Mouse (Mus musculus): ENCODE results near the gene Lgals3. TPM values are rescaled to one million over a fixed set of nuclear protein-coding genes. Genes with fewer than 3 reads are reported as not detected.

Gene Lgals3
- polyA plus RNA-seq, 1 experiment from 2014 or later = 117 TPM

GRCm38 (mm10) chr14:47361899-47362298, 5.7 kb upstream of the Lgals3 start:
- Histone ChIP-seq H3K4me3 (replicated peaks; ENCODE audit: low read depth, low read length) (no peak overlapping the region), H3K36me3 (ENCODE audit: insufficient read depth, low read length) (no peaks in the 10 kb centered on the region), H3K4me2 (ENCODE audit: low read length) (no peak overlapping the region), H3K9ac (ENCODE audit: low read depth, low read length) (no peak overlapping the region), H3K27me3 (ENCODE audit: insufficient read depth, low read length) (no peaks in the 10 kb centered on the region), H3K4me1 (replicated peaks; ENCODE audit: insufficient read depth, low read length) (peaks cover 6% of the 10 kb centered on the region; the same call in 1 of the 2 replicates), H3K9me3 (replicated peaks; ENCODE audit: low read length) (no peaks in the 10 kb centered on the region), H3K27ac (no peak overlapping the region)
- DNase-seq (ENCODE audit: low spot score) (no peak), ATAC-seq (replicated peaks; ENCODE audit: low FRiP score, low read depth) (no peak)
- WGBS = 78% methylated on average over 9 of the region's 9 CpGs
- TF ChIP-seq CTCF (IDR thresholded peaks at IDR 0.05; ENCODE audit: low read depth) = no peak

- H3K27ac ChIP-seq = 0 out of 2 replicates have a peak overlapping the region, but pooled peaks have one; percentile 5
- no peaks in the 10 kb centered on the region for H3K9me3 ChIP-seq (replicated peaks; ENCODE audit: low read length)
- H3K36me3 ChIP-seq (ENCODE audit: insufficient read depth, low read length) = no peaks in the 10 kb centered on the region
- peak; percentile 40 for DNase-seq (ENCODE audit: low spot score)
- TF ChIP-seq CTCF (IDR thresholded peaks at IDR 0.05; ENCODE audit: low read depth) = no peak
- no peak overlapping the region for H3K9ac ChIP-seq (ENCODE audit: low read depth, low read length)
- WGBS = 30% methylated on average over 21 of the region's 21 CpGs
- H3K4me3 ChIP-seq (replicated peaks; ENCODE audit: low read depth, low read length) = no peak overlapping the region
- H3K4me2 ChIP-seq (ENCODE audit: low read length) = peak overlapping the region; percentile 46
- peak; percentile 46; the same call in 1 of the 2 replicates for ATAC-seq (replicated peaks; ENCODE audit: low FRiP score, low read depth)
- peaks cover 11% of the 10 kb centered on the region; the same call in 1 of the 2 replicates for H3K4me1 ChIP-seq (replicated peaks; ENCODE audit: insufficient read depth, low read length)
- H3K27me3 ChIP-seq (ENCODE audit: insufficient read depth, low read length) = no peaks in the 10 kb centered on the region
These were observed 2.7 kb upstream of the Lgals3 start for GRCm38 (mm10) chr14:47364742-47365449.

GRCm38 (mm10) chr14:47366881-47367321, 650 bp upstream of the Lgals3 start:
- DNase-seq (ENCODE audit: low spot score) (peak; percentile 27), ATAC-seq (replicated peaks; ENCODE audit: low FRiP score, low read depth) (0 out of 2 replicates have a peak, but pooled peaks have one; percentile 16)
- Histone ChIP-seq H3K27ac (peak overlapping the region; percentile 85), H3K4me3 (replicated peaks; ENCODE audit: low read depth, low read length) (no peak overlapping the region), H3K9me3 (replicated peaks; ENCODE audit: low read length) (no peaks in the 10 kb centered on the region), H3K27me3 (ENCODE audit: insufficient read depth, low read length) (no peaks in the 10 kb centered on the region), H3K4me2 (ENCODE audit: low read length) (no peak overlapping the region), H3K4me1 (replicated peaks; ENCODE audit: insufficient read depth, low read length) (peaks cover 11% of the 10 kb centered on the region; the same call in 1 of the 2 replicates), H3K36me3 (ENCODE audit: insufficient read depth, low read length) (no peaks in the 10 kb centered on the region), H3K9ac (ENCODE audit: low read depth, low read length) (no peak overlapping the region)
- no peak for TF ChIP-seq CTCF (IDR thresholded peaks at IDR 0.05; ENCODE audit: low read depth)
- 46% methylated on average over 7 of the region's 7 CpGs for WGBS

GRCm38 (mm10) chr14:47369741-47370140, 2.2 kb downstream of the Lgals3 start:
- Histone ChIP-seq H3K27me3 (ENCODE audit: insufficient read depth, low read length) (no peaks in the 10 kb centered on the region), H3K4me2 (ENCODE audit: low read length) (no peak overlapping the region), H3K9ac (ENCODE audit: low read depth, low read length) (no peak overlapping the region), H3K36me3 (ENCODE audit: insufficient read depth, low read length) (no peaks in the 10 kb centered on the region), H3K9me3 (replicated peaks; ENCODE audit: low read length) (no peaks in the 10 kb centered on the region), H3K4me1 (replicated peaks; ENCODE audit: insufficient read depth, low read length) (peaks cover 21% of the 10 kb centered on the region), H3K27ac (no peak overlapping the region), H3K4me3 (replicated peaks; ENCODE audit: low read depth, low read length) (no peak overlapping the region)
- 88% methylated on average over 5 of the region's 5 CpGs for WGBS
- TF ChIP-seq CTCF (IDR thresholded peaks at IDR 0.05; ENCODE audit: low read depth) = no peak
- no peak for ATAC-seq (replicated peaks; ENCODE audit: low FRiP score, low read depth)
- no peak for DNase-seq (ENCODE audit: low spot score)

GRCm38 (mm10) chr14:47370790-47371189, 3.2 kb downstream of the Lgals3 start:
- Histone ChIP-seq H3K27ac (no peak overlapping the region), H3K9ac (ENCODE audit: low read depth, low read length) (no peak overlapping the region), H3K4me1 (replicated peaks; ENCODE audit: insufficient read depth, low read length) (peaks cover 16% of the 10 kb centered on the region; the same call in 1 of the 2 replicates), H3K4me3 (replicated peaks; ENCODE audit: low read depth, low read length) (no peak overlapping the region), H3K4me2 (ENCODE audit: low read length) (no peak overlapping the region), H3K27me3 (ENCODE audit: insufficient read depth, low read length) (no peaks in the 10 kb centered on the region), H3K36me3 (ENCODE audit: insufficient read depth, low read length) (no peaks in the 10 kb centered on the region), H3K9me3 (replicated peaks; ENCODE audit: low read length) (no peaks in the 10 kb centered on the region)
- 66% methylated on average over 3 of the region's 3 CpGs for WGBS
- DNase-seq (ENCODE audit: low spot score) (no peak), ATAC-seq (replicated peaks; ENCODE audit: low FRiP score, low read depth) (no peak)
- TF ChIP-seq CTCF (IDR thresholded peaks at IDR 0.05; ENCODE audit: low read depth) = no peak

- 45% methylated on average over 6 of the region's 6 CpGs for WGBS
- DNase-seq (ENCODE audit: low spot score) = peak; percentile 54
These were observed 4.1 kb downstream of the Lgals3 start for GRCm38 (mm10) chr14:47371689-47372088.

More at GRCm38 (mm10) chr14:47371689-47372088, 4.1 kb downstream of the Lgals3 start:
- ATAC-seq (replicated peaks; ENCODE audit: low FRiP score, low read depth) = peak; percentile 83
- Histone ChIP-seq H3K27me3 (ENCODE audit: insufficient read depth, low read length) (no peaks in the 10 kb centered on the region), H3K27ac (peak overlapping the region; percentile 44; the same call in 1 of the 2 replicates), H3K9me3 (replicated peaks; ENCODE audit: low read length) (no peaks in the 10 kb centered on the region), H3K36me3 (ENCODE audit: insufficient read depth, low read length) (no peaks in the 10 kb centered on the region), H3K9ac (ENCODE audit: low read depth, low read length) (no peak overlapping the region), H3K4me2 (ENCODE audit: low read length) (no peak overlapping the region), H3K4me3 (replicated peaks; ENCODE audit: low read depth, low read length) (no peak overlapping the region), H3K4me1 (replicated peaks; ENCODE audit: insufficient read depth, low read length) (peaks cover 16% of the 10 kb centered on the region; the same call in 1 of the 2 replicates)
- TF ChIP-seq CTCF (IDR thresholded peaks at IDR 0.05; ENCODE audit: low read depth) = no peak

All from kidney, postnatal 0 days (tissue).